Mouse (Mus musculus): ENCODE measurements around the gene Timm13. TPM values are rescaled to one million over a fixed set of nuclear protein-coding genes. Genes with fewer than 3 reads are reported as not detected.

Gene Timm13
- polyA plus RNA-seq (2012; ENCODE audit: insufficient read depth, insufficient read length, low replicate concordance, missing spikeins) = not detected in 2 replicates

DNA sequence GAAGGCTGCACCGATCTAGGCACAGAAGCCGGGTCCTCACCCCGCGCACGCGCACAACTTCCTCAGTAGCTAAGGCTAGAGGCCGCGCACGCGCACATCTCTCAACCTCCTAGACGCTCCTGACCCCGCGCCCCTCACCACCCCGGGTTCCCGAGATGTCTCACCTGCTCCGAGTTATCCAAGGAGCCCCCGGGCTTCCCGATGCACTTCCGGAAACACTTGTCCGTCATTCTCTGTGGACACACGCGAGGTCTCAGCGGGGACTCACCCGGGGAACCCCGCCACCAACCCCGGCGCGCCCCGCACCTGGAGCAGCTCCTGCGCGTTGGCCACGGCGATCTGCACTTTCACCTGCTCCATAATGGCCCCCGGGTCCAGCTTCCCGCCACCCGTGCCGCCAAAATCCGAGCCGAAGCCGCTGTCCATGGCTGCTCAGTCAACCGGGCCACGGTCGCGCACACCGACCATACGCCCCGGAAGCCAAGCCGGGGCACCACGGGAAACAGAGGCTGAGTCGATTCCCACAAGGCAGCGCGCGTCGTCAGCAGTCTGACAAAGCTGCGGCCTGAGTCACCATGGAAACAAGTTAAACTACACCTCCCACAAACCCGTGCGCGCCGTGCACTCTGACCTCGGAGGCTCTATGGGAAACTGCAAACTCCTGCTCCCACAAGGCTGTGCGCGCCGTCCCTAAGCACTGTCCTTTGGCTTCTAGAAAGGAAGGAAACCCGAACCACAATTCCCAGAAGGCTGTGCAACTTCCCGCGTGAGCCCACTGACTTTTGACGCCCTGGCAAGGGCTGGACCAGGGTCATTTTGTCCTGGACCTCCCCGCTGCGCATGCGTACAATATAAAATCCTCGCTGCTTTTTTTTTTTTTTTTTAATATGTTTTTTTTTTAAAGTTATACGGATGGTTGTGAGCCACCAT lies at the start of gene Timm13:
Gene Timm13 (minus strand): TSS at position 652 of the 930 bp plus-strand sequence.
- Histone ChIP-seq H3K27ac (ENCODE audit: insufficient read depth, low read depth, low read length) (peak within 1 kb of the TSS; percentile 50), H3K4me3 (ENCODE audit: insufficient read depth, low read depth, low read length) (peak within 1 kb of the TSS; percentile 68), H3K4me1 (ENCODE audit: control insufficient read depth, insufficient read depth, low read length) (peaks cover 29% of the 10 kb centered on the region)
- WGBS = under 1% methylated on average over 72 of the region's 72 CpGs
- TF ChIP-seq POLR2A (IDR thresholded peaks at IDR 0.05; ENCODE audit: insufficient read depth, low read depth, low read length) = peak; percentile 50
- no peak for TF ChIP-seq CTCF (IDR thresholded peaks at IDR 0.05; ENCODE audit: insufficient read depth, low read depth, low read length)

- WGBS = 47% methylated on average over 5 of the region's 5 CpGs
- Histone ChIP-seq H3K27ac (ENCODE audit: insufficient read depth, low read depth, low read length) (no peak overlapping the region), H3K4me1 (ENCODE audit: control insufficient read depth, insufficient read depth, low read length) (peaks cover 29% of the 10 kb centered on the region), H3K4me3 (ENCODE audit: insufficient read depth, low read depth, low read length) (no peak overlapping the region)
- TF ChIP-seq POLR2A (IDR thresholded peaks at IDR 0.05; ENCODE audit: insufficient read depth, low read depth, low read length) = no peak
- TF ChIP-seq CTCF (IDR thresholded peaks at IDR 0.05; ENCODE audit: insufficient read depth, low read depth, low read length) = no peak
Observed at GRCm38 (mm10) chr10:80950314-80950713, 49.5 kb upstream of the Timm13 start.

DNA sequence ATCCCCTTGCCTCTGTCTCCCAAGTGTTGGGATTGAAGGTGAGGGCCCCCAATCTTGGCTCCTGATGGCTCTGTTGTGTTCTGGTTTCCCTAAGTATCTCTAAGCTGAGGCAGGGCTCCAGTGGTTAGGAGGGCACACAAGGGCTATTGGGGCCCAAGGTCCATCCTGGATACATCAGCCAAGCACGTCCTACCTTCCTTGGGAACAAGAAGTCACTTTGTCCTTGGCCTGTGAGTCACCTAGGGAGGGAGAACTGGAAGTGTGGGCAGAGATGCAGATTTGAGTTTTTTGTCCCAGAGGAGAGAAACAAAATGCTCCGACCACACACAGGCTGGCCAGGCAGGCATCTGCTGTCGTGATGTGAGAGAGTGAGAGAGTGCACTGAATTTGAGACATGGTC lies 48.3 kb upstream of the Timm13 start:
- H3K4me1 ChIP-seq (ENCODE audit: control insufficient read depth, insufficient read depth, low read length) = peaks cover 23% of the 10 kb centered on the region
- no peak overlapping the region for H3K4me3 ChIP-seq (ENCODE audit: insufficient read depth, low read depth, low read length)
- TF ChIP-seq CTCF (IDR thresholded peaks at IDR 0.05; ENCODE audit: insufficient read depth, low read depth, low read length) = no peak
- TF ChIP-seq POLR2A (IDR thresholded peaks at IDR 0.05; ENCODE audit: insufficient read depth, low read depth, low read length) = no peak
- H3K27ac ChIP-seq (ENCODE audit: insufficient read depth, low read depth, low read length) = no peak overlapping the region
- WGBS = 62% methylated on average over 3 of the region's 3 CpGs

DNA sequence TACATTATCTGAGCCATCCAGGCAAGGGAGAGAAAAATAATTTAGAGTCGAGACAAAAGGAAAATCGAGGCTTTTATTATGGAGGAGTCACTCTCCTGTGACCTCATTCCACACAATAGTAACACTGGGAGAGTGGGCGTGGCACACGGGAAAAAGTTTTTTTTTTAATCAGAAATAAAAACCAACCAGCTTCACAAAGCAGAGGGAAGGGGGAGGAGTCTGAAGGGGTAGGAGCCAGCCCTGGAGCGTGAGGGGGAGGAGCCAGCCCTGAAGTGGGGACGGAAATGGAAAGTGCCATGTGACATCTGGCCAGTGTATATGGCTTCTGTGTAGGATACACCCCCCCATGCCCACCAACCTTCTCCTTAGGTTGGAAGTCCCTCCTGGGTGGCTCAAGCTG lies 47.8 kb upstream of the Timm13 start:
- WGBS = 21% methylated on average over 6 of the region's 6 CpGs
- TF ChIP-seq CTCF (IDR thresholded peaks at IDR 0.05; ENCODE audit: insufficient read depth, low read depth, low read length) (no peak), POLR2A (IDR thresholded peaks at IDR 0.05; ENCODE audit: insufficient read depth, low read depth, low read length) (no peak)
- Histone ChIP-seq H3K4me1 (ENCODE audit: control insufficient read depth, insufficient read depth, low read length) (peaks cover 23% of the 10 kb centered on the region), H3K27ac (ENCODE audit: insufficient read depth, low read depth, low read length) (no peak overlapping the region), H3K4me3 (ENCODE audit: insufficient read depth, low read depth, low read length) (no peak overlapping the region)

DNA sequence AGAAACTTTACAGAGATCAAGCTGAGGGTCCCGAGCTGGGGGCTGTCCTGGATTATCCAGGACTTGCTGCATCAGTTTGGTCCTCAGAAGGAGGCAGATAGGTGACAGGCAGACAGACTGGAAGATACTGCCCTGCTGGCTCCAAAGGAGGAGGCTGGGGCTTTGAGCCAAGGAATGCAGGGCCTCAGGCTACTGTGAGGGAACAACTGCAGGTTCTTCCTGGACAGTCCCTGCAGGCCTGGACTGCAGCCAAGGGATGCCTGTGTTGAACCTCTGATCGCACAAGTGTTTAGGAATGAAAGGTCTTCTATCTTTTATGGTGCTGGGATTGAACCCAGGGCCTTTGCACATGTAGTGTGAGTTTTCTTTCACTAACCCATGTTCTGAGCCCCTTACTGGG lies 47.0 kb upstream of the Timm13 start:
- no peak for TF ChIP-seq CTCF (IDR thresholded peaks at IDR 0.05; ENCODE audit: insufficient read depth, low read depth, low read length)
- no peak for TF ChIP-seq POLR2A (IDR thresholded peaks at IDR 0.05; ENCODE audit: insufficient read depth, low read depth, low read length)
- H3K27ac ChIP-seq (ENCODE audit: insufficient read depth, low read depth, low read length) = no peak overlapping the region
- WGBS = 68% methylated on average over 2 of the region's 2 CpGs
- H3K4me1 ChIP-seq (ENCODE audit: control insufficient read depth, insufficient read depth, low read length) = peaks cover 23% of the 10 kb centered on the region
- no peak overlapping the region for H3K4me3 ChIP-seq (ENCODE audit: insufficient read depth, low read depth, low read length)

- WGBS = 69% methylated on average over 14 of the region's 14 CpGs
- peaks cover 23% of the 10 kb centered on the region for H3K4me1 ChIP-seq (ENCODE audit: control insufficient read depth, insufficient read depth, low read length)
Observed at GRCm38 (mm10) chr10:80946684-80947437, 46.1 kb upstream of the Timm13 start.

GRCm38 (mm10) chr10:80944231-80944630 lies 43.5 kb upstream of the Timm13 start:
- 84% methylated on average over 5 of the region's 5 CpGs for WGBS
- Histone ChIP-seq H3K4me3 (ENCODE audit: insufficient read depth, low read depth, low read length) (no peak overlapping the region), H3K4me1 (ENCODE audit: control insufficient read depth, insufficient read depth, low read length) (peaks cover 38% of the 10 kb centered on the region), H3K27ac (ENCODE audit: insufficient read depth, low read depth, low read length) (no peak overlapping the region)
- TF ChIP-seq POLR2A (IDR thresholded peaks at IDR 0.05; ENCODE audit: insufficient read depth, low read depth, low read length) = no peak
- TF ChIP-seq CTCF (IDR thresholded peaks at IDR 0.05; ENCODE audit: insufficient read depth, low read depth, low read length) = no peak

More at GRCm38 (mm10) chr10:80946684-80947437, 46.1 kb upstream of the Timm13 start:
- Histone ChIP-seq H3K4me3 (ENCODE audit: insufficient read depth, low read depth, low read length) (no peak overlapping the region), H3K27ac (ENCODE audit: insufficient read depth, low read depth, low read length) (no peak overlapping the region)
- TF ChIP-seq CTCF (IDR thresholded peaks at IDR 0.05; ENCODE audit: insufficient read depth, low read depth, low read length) (peak; percentile 42), POLR2A (IDR thresholded peaks at IDR 0.05; ENCODE audit: insufficient read depth, low read depth, low read length) (no peak)

DNA sequence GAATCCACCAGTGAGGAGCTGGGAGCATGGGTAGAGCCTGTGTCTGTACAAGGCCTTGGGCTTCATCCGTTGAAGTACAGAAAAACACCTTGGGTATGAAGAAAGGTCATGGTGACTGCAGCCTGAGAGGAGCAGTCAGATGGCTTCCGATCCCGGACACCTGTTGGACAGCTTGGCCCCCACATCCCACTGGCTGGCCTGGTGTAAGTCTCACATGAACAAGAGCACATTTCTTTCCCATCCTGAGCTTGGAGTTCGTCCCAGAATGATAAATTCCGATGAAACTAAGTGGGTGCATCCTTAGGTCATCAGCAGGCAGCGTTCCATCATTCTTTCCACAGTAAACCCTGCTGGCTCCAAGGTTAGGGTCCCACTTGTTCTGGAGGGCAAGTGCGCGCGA lies 42.9 kb upstream of the Timm13 start:
- Histone ChIP-seq H3K4me1 (ENCODE audit: control insufficient read depth, insufficient read depth, low read length) (peaks cover 39% of the 10 kb centered on the region), H3K4me3 (ENCODE audit: insufficient read depth, low read depth, low read length) (no peak overlapping the region), H3K27ac (ENCODE audit: insufficient read depth, low read depth, low read length) (no peak overlapping the region)
- 71% methylated on average over 9 of the region's 9 CpGs for WGBS
- TF ChIP-seq POLR2A (IDR thresholded peaks at IDR 0.05; ENCODE audit: insufficient read depth, low read depth, low read length) (no peak), CTCF (IDR thresholded peaks at IDR 0.05; ENCODE audit: insufficient read depth, low read depth, low read length) (no peak)

GRCm38 (mm10) chr10:80942919-80943318 lies 42.1 kb upstream of the Timm13 start:
- TF ChIP-seq CTCF (IDR thresholded peaks at IDR 0.05; ENCODE audit: insufficient read depth, low read depth, low read length) = no peak
- TF ChIP-seq POLR2A (IDR thresholded peaks at IDR 0.05; ENCODE audit: insufficient read depth, low read depth, low read length) = no peak
- H3K4me1 ChIP-seq (ENCODE audit: control insufficient read depth, insufficient read depth, low read length) = peaks cover 37% of the 10 kb centered on the region
- H3K4me3 ChIP-seq (ENCODE audit: insufficient read depth, low read depth, low read length) = no peak overlapping the region
- H3K27ac ChIP-seq (ENCODE audit: insufficient read depth, low read depth, low read length) = no peak overlapping the region
- WGBS = 83% methylated on average over 8 of the region's 8 CpGs

Data from olfactory bulb, adult 2 months (tissue).